Mouse (Mus musculus): ENCODE data around the gene Trappc12. TPM values are rescaled to one million over a fixed set of nuclear protein-coding genes. Genes with fewer than 3 reads are reported as not detected.

Trappc12 gene
- 16.2 and 24.3 TPM in 2 replicates for polyA plus RNA-seq (2012; rRNA removed)

DNA sequence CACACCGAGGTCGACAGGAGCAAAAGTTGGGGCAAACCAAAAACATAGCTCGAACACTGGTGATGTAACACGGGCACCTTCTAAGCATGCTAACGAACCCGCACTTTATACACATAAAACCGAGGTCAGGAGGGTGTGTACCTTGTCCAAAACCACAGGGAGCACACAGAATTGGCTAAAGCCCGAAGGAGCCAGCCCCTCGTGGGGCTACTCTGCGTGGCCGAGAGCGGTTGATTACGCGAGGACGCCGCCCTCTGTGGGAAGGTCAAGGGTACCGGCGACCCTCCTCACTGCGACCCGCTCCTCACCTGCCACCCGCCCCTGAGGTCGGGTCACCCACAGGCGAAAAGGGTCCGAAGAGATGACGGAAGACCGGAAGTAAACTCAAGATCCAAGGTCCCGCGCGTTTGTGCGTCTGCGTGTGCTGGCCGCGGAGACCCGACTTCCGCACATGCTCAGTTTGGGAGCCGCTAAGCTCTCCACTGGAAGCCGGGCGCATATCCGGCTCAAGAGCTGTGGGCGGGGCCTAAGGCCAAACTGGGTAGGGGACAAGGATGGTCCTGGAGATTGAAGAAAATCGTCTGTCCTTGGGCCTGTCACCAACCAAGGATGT, at the start of gene Trappc12:
Trappc12 (minus strand) TSS at position 452 of the 613 bp plus-strand sequence.
- WGBS = under 1% methylated on average over 41 of the region's 41 CpGs

DNA sequence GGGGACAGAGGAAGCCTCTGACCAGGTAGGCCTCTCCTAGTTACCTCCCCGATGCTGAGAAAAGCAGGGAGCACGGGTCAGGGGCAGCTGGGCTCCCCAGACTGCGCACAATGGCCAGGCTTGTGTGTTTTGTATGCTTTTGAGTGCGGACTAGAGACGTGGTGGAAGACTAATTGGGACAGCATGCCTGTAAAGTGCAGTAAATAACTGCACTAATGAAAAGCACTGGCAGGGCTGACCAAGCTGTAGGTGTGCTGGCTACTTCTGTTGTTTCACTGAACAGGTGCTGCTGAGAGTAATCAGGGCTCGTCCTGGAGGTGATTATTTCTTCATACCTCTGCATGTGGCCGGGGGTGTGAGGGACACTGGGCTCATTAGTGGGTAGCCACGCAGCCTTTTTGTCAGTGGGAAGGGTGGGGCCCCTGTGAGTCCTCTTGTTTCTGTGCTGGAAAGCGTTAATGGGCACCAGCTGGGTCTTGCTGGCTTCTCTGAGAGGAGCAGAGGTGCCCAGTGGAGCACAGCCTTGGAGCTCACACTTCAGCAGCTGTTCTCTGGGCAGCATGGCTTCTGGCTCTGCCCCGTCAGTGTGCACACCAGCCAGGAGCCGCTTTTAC, 49.6 kb upstream of the Trappc12 start:
- 73% methylated on average over 11 of the region's 11 CpGs for WGBS
- DNase-seq (ENCODE audit: low read depth, low spot score) = no peak

More for the DNA sequence above, at the start of gene Trappc12:
- DNase-seq (ENCODE audit: low read depth, low spot score) = peak; percentile 67

DNA sequence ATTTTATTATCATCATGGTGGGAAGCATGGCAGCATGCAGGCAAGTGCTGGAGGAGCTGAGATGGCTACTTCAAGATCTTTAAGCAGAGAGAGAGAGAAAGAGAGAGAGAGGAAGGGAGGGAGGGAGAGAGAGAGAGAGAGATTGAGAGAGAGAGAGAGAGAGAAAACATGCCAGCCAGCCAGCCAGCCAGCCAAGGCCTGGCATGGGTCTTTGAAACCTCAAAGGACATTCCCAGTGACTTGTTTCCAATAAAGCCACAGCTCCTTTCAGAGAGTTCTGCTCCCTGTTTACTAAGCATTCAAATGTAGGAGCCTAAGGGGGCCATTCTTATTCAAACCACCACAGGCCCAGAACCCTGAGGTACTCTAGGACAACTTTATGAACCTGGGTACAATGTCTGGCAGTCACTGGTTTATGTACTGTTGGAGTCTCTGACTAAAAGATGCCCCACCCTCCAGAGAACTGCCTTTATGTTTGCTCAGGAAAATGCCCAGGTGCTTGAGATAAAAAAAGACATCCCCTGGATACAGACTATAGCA, 46.7 kb upstream of the Trappc12 start:
- no peak for DNase-seq (ENCODE audit: low read depth, low spot score)

DNA sequence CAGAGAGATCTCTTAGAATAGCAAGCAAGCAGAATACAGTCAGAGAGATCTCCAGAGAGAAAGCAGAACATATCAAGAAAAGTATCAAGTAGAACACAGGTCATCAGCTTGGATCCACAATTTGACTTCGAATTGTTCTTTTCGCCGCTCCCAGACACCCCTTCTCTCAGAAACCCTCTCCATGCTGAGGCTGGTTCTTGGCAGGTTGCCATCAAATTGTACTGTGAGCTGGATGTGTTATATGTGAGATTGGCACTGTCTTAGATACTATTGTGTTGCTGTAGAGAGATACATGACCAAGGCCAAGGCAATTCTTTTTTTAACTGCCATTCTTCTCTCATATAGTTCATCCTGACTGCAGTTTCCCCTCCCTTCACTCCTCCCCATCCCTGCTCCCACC, 44.8 kb upstream of the Trappc12 start:
- DNase-seq (ENCODE audit: low read depth, low spot score) = no peak
- WGBS = 99% methylated on average over 3 of the region's 3 CpGs

DNA sequence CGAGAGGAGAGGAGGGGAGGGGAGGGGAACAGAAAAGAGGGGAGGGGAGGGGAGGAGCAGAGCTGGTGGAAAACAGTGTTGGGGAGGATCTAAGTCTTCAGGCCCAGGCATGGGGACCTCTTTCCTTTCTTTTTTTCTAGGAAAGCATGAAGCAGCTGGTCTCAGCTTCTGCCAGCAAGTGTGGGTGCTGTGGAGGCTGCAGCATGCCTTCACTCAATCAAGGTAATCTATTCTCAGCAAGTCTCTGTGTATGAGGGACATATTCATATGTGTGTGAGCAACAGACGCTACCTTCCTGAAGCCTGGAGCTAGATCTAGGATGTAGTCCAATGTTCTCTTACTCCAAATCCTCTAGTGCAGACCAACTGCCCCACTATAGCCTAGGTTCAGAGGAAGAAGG, 43.4 kb upstream of the Trappc12 start:
- WGBS = 74% methylated on average over 2 of the region's 2 CpGs
- no peak for DNase-seq (ENCODE audit: low read depth, low spot score)

DNA sequence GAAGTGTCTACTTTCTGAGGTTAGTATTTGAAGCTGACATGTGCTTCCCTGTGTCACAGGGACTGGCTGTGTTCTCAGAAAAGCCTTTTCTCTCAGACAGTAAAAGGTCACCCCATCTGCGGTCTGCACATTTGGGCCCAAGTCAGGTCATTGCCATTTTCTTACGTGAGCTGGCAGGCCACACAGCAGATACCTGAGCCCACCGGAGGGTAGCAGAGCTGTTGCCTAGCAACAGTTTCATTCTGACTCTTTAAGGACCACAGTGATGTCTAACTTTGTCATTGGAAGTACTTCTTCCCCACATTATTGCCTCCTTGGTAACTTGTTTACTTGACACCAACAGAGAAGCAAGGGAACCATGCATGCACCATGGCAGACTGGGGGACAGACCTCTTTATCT, 42.3 kb upstream of the Trappc12 start:
- WGBS = 85% methylated on average over 3 of the region's 3 CpGs
- no peak for DNase-seq (ENCODE audit: low read depth, low spot score)

DNA sequence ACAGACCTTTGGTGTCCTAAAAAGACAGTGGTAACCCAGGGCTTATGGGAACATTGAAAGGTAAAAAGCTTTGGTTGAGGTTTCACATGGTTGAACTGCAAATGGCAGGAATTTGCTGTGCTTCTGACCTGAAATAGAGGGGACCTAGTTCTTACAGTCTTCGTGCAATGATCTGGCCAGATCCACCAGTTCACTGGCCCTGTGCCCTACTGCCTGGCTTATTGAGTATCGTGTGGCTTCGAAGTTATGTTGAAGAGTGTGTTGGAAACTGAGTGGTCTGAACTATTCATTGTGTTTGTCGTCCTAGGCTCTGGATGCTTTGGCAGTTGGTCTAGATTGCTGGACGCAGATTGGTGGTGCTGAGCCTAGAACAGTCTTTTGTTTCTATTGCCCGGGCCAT, 36.0 kb upstream of the Trappc12 start:
- no peak for DNase-seq (ENCODE audit: low read depth, low spot score)
- WGBS = 93% methylated on average over 6 of the region's 6 CpGs

DNA sequence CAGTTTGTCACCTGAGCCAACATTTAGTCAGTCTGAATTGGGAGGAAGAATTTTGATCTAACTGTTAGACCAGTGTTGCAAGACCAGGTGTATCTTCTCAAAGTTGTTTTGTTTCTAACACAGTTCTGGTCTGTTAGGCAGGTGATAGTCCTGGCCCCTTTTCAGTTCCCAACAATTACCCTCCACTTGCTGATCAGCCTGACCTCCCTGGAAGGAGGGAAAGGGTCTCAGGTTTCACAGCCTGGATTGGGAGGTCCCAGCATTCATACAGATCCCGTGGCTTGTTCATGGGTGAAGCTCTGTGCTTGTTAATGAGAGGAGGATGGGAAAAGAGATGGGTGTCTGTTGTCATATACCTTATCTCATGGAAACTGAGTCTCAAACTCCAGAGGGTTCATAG, 35.0 kb upstream of the Trappc12 start:
- 40% methylated on average over 1 of the region's 1 CpGs for WGBS
- DNase-seq (ENCODE audit: low read depth, low spot score) = no peak

DNA sequence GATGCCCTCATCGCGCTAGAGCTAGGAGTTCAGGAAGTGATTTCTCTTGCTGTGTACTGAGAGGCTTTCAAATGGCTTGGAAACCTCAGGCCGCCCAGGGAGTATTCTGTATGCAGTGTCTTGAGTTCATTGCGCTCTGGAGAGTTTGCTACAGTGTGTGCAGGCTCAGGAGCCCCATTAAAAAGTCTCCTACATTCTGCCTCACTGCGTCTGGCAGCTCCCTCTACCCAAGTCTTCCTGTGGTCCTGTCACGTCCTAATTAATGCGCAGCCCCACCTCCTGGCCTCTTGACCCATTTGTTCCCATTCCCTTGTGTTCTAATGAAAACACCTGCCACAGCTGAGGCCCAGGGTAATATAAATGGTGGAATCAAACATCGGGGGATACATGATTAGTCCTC, 34.6 kb upstream of the Trappc12 start:
- DNase-seq (ENCODE audit: low read depth, low spot score) = no peak
- WGBS = 66% methylated on average over 8 of the region's 8 CpGs

DNA sequence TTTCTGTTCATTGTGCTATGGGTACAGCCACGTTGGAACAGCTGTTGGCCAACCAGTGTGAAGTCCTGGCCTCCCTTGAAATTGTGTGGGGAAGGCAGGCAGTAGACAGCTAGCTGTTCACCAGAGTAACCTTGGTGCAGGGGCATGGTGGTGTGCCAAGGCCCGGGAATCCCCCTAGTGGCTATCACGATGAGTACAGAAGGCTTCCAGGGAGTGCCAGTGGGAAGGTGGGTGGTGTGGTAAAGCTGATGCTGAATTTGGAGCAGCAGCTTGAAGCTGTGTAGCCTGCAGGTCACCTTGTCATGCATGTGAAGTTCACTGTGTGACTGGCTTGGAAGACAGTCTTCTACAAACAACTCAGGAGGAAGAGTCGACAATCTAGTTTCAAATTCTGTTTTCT, 34.1 kb upstream of the Trappc12 start:
- WGBS = 28% methylated on average over 4 of the region's 4 CpGs
- no peak for DNase-seq (ENCODE audit: low read depth, low spot score)

DNA sequence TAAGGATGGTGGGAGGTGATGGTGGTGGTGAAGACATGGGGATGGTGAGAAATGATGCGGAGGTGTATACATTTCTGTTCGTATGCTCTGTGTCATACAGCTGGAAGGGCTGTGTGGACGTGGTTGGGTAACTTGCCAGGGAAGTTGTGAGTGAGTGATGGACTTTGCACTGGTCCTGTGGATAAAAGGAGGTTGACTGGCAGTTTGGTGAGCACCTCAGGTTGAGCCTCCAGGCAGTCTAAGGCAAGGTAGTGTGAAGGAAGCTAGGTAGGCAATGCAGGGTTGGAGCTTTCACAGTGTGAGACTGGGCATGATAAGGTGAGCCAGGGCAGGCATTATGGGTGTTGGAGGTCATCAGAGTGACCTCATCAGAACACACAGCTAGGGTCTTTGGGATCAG, 32.4 kb upstream of the Trappc12 start:
- DNase-seq (ENCODE audit: low read depth, low spot score) = no peak
- 62% methylated on average over 3 of the region's 3 CpGs for WGBS

DNA sequence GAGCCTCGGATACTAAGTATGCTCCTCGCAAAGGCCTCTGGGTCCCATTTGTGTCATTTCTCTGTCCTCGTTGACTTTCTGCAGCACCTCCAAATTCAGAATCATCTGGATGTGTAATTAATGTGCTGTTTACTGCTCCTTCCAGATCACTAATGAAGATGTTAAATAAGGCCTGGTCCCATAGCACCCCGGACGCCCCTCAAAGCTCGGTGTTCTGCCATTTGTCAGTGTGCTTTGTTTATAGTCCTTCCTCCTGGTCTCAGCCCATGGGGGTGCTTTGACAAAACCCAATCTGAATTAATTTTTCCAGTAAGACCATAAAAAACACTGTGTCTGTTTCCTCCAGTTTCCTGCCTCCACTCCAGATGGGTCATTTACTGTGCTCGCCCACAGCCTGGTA, 29.9 kb upstream of the Trappc12 start:
- 87% methylated on average over 7 of the region's 7 CpGs for WGBS
- no peak for DNase-seq (ENCODE audit: low read depth, low spot score)

DNA sequence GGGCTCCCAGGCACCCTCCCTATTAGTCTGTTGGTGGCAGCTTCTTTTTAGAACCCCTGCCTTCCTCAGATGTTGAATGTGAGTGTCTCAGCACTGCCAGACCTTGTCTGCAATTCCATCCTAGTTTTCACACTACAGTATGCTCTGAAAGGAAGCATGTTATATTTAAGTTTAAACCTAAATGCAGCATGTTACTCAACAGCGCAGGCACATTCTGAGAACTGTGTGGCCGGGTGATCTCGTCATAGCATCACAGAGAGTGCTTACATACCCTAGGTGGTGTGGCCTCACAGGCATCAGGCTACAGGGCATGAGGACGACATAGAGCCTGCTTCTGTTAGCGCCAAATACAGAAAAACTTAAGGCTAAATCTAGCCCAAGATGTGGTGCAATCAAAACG, 25.4 kb upstream of the Trappc12 start:
- WGBS = 90% methylated on average over 6 of the region's 6 CpGs
- no peak for DNase-seq (ENCODE audit: low read depth, low spot score)

DNA sequence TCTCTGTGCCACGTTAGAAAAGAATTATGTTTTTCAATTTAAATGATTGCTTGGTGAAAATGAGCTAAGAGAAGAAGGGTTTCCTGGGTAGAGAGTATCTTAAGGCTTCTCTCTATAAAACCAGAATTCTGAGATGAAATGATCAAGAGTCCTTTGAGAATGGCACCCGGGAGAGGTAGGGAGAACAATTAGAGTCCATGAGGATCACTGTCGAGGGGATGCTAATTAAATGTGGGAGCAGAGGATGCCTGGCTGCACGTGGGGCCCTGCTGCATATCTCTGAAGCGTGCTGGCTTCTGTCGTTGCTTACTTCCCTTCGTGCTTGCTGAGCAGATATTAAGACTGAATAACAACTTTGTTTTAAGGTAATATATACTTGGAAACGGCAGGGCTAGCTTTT, 24.8 kb upstream of the Trappc12 start:
- no peak for DNase-seq (ENCODE audit: low read depth, low spot score)
- WGBS = 60% methylated on average over 8 of the region's 8 CpGs

DNA sequence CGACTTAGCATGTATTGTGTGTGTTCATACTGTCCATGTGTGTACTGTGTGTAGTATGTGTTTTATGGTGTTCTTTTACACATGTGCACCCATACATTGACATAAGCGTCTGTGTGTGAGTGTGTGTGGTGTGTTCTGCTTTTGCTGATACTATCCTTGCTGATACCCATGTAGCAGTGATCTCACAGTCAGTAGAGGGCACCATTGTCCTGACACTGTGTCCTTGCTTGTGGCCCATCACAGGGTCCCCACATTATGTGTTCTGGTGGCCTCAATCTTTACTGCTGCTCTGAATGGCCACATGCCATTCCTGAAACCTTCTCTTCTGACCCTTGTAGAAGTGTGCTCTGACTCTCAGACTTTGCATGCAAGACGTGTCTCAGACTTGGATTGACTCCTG, 23.5 kb upstream of the Trappc12 start:
- 89% methylated on average over 3 of the region's 3 CpGs for WGBS
- DNase-seq (ENCODE audit: low read depth, low spot score) = no peak

DNA sequence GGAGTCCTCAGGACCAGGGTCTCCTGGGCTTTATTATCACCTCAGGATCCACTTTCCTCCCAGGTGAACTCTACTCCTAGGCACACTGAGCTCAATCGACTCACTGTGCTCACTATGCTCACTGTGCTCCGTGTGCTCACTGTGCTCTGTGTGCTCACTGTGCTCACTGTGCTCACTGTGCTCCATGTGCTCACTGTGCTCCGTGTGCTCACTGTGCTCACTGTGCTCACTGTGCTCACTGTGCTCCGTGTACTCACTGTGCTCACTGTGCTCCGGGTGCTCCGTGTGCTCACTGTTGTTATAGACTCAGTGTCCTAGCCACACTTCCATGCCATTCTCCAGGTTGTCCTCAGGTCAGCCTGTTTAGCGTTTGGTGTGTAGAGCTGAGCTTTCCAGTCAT, 19.7 kb upstream of the Trappc12 start:
- no peak for DNase-seq (ENCODE audit: low read depth, low spot score)
- WGBS = 94% methylated on average over 7 of the region's 7 CpGs

DNA sequence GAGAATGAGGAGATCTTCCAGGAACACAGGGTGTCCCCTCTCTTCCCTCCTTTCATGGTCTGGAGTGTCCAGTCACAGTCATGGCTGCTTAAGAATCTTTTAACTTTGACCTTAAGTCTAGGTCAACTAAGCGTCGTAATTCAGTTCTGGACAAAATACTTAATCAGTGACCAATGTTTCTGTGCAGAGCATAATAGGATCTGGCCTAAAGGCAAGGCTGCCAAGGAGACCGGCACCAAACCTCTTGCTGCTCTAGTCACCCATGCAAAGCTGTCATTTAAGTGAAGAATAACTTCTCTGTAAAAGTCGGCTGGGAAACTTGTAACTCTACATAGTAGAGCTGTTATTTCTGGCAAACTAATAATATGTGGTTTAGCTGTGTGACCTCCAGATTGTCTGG, 5.7 kb upstream of the Trappc12 start:
- 85% methylated on average over 4 of the region's 4 CpGs for WGBS
- DNase-seq (ENCODE audit: low read depth, low spot score) = no peak

DNA sequence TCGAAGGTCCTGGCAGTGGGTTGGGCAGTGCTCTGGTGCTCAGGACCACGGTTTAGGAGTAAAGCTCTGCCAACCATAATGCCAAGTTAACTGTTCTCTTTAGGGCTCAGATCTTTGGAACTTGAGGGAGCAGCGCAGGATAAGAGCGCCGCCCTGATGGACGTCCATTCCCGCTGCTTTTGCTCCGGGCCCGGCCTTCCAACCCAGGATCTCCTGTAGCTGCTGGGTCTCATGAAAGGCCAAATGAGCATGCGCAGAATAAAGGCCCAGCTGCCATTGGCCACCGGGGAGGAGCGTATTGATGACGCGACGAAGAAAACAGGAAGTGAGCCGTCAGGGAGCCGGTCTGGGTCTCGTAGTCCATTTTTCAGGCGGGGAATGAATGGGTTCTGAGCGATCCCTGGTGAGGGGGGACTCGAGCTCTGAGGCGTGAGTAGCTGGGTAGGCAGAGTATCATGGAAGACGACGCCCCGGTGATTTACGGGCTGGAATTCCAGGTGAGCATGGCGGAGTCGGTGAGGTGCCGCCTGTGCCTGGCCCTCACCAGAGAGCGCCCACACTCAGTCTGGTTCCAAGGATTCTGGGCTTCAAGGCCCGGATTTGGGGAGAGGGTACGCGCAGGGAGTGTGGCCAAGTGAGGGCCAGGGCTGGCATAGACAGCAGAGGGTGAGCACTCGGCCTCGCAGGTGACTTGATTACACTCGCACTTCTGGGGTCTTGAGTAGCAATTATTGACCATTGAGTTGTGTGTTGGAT, 1.4 kb upstream of the Trappc12 start, which contains the start of gene Eipr1:
Eipr1 (plus strand) TSS at position 296 of the 756 bp plus-strand sequence.
- DNase-seq (ENCODE audit: low read depth, low spot score) = peak; percentile 95
- 4% methylated on average over 36 of the region's 36 CpGs for WGBS

DNA sequence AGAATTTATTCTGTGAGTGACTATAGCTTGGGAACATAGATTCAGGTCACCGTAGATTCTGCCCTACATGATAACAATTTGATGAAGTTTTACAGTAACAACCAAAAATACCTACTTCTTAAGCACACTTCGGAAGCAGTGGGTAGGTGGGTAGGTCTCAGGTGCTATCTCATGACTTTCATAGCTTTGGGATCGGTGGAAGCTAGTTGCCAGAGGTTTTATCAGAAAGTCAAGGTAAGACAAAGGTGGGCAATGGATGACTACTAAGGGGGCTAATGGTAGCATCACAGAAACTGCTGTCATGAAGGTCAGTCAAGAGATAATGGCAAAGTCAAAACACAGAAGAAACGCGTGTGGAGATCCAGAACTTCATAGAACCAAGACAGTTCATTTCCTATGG, 604 bp upstream of the Trappc12 start:
- no peak for DNase-seq (ENCODE audit: low read depth, low spot score)
- WGBS = 97% methylated on average over 5 of the region's 5 CpGs

DNA sequence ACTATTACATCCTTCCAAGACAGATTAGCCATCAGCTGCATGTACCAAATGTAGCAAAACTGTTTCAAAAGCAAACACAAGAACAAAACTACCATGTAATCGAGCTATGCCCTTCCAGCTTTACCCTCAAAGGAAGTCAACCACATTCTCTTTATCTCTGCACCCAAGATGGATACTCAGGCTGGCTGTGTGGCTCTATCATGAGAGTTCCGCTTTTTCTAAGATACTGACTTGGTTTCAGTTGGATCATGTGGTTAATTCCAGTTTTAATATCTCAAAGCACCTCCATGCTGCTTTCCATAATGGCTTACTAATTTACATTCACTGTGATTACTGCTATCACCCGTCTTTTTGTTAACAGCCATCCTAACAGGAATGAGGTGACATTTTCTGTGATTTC, 6.9 kb downstream of the Trappc12 start:
- 66% methylated on average over 3 of the region's 3 CpGs for WGBS
- no peak for DNase-seq (ENCODE audit: low read depth, low spot score)

DNA sequence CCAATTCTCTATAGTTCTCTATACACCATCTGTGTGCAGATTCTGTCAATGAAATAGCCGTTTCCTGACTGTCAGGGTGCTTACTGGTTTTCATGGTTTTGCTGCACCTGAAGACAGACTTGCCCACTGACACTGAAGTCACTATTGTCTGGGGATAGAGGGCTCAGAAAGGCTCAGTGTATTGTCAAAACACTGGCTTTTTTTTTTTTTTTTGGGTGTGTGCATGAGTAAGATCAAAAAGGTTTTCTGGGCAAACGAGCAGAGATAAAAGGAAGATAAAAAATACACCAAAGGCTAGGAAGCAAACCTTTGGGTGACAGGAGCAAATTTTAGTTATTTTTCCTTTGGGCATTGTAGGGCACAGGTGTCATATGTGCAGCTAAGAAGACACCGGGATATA, 15.0 kb downstream of the Trappc12 start:
- no peak for DNase-seq (ENCODE audit: low read depth, low spot score)
- 91% methylated on average over 3 of the region's 3 CpGs for WGBS

Measured in large intestine, adult 2 months (tissue).